Mouse (Mus musculus) heart, postnatal 0 days (tissue): Measurements from ENCODE around the gene Gpr108. TPM values are rescaled to one million over a fixed set of nuclear protein-coding genes. Genes with fewer than 3 reads are reported as not detected.
"Not testable (repeated sequence)": the region's sequence is repeated elsewhere in the genome, so short reads cannot be mapped to it uniquely, and the experiment has no call there.

Experiments
- ATAC-seq: fragments of 200-750 bp; cut with Nextera tagmentation; 2 replicates; pipeline ENCODE4 v1.8.0; 2017; ENCODE audit warnings: low read depth, moderate number of reproducible peaks, moderate library complexity; ENCODE audit not compliant: insufficient read depth
- DNase-seq: peaks from one replicate; pipeline ENCODE4 v3.0.0-alpha.2; 2016; ENCODE audit warnings: low spot score
- H3K27ac ChIP-seq: fragments of 300-500 bp; sonication (generic); 2 replicates; pipeline ENCODE4 v1.5.1; 2014; ENCODE audit warnings: low read depth, mild to moderate bottlenecking
- H3K27me3 ChIP-seq: fragments of 300-500 bp; sonication (generic); 2 replicates; pipeline ENCODE4 v1.6.1; 2014; ENCODE audit warnings: low read length, mixed read lengths; ENCODE audit not compliant: control insufficient read depth, insufficient read depth
- H3K36me3 ChIP-seq: fragments of 300-500 bp; sonication (generic); replicated peaks from 2 replicates; pipeline ENCODE4 v1.6.1; 2014; ENCODE audit warnings: low read length, mixed read lengths; ENCODE audit not compliant: control insufficient read depth, insufficient read depth
- H3K4me1 ChIP-seq: fragments of 300-500 bp; sonication (generic); 2 replicates; pipeline ENCODE4 v1.6.1; 2014; ENCODE audit warnings: antibody characterized with exemption; ENCODE audit not compliant: control insufficient read depth, insufficient read depth
- H3K4me2 ChIP-seq: fragments of 300-500 bp; sonication (generic); 2 replicates; pipeline ENCODE4 v1.6.1; 2014; ENCODE audit warnings: low read depth, mild to moderate bottlenecking, low read length, moderate library complexity
- H3K4me3 ChIP-seq: fragments of 300-500 bp; sonication (generic); 2 replicates; pipeline ENCODE4 v1.5.1; 2014; ENCODE audit warnings: low read depth, low read length
- H3K9ac ChIP-seq: fragments of 300-500 bp; sonication (generic); replicated peaks from 2 replicates; pipeline ENCODE4 v1.6.1; 2014; ENCODE audit warnings: low read depth, low read length, mixed read lengths
- H3K9me3 ChIP-seq: fragments of 300-500 bp; sonication (generic); replicated peaks from 2 replicates; pipeline ENCODE4 v1.6.1; 2016; ENCODE audit warnings: low read length; ENCODE audit not compliant: control insufficient read depth
- CTCF ChIP-seq: IDR thresholded peaks from 2 replicates; pipeline ENCODE4 v1.5.1; 2016; ENCODE audit warnings: antibody characterized with exemption, control low read depth, low read depth
- EP300 ChIP-seq: IDR thresholded peaks from 2 replicates; pipeline ENCODE4 v1.6.1; 2016; ENCODE audit warnings: antibody characterized with exemption, low read depth
- WGBS: fragments of 180-500 bp; shearing (Covaris S2); extraction: QIAGEN DNeasy Blood & Tissue Kit; methylation state at CpG from one replicate; pipeline ENCODE4 v1.1.7; 2014; 5-methylcytosine and 5-hydroxymethylcytosine counted together
- polyA plus RNA-seq: library from polyadenylated mRNA; unstranded; fragments of >200 nt; fragmentation: Nextera tagmentation; extraction: Ambion mirVana; gene quantifications from 2 replicates; pipeline ENCODE4 v1.2.1, GENCODE M21; 2015
- total RNA-seq: library from RNA; depleted of rRNA; stranded (reverse); fragments of >200 nt; gene quantifications from 2 replicates; pipeline ENCODE4 v1.2.3, GENCODE M21; 2014; ENCODE audit warnings: low replicate concordance

Gene Gpr108
- total and polyA plus RNA-seq, 2 experiments from 2014 or later = 23.3 to 30.1 TPM

- Histone ChIP-seq H3K36me3 (no peaks in the 10 kb centered on the region), H3K9me3 (no peaks in the 10 kb centered on the region), H3K4me1 (peaks cover 7% of the 10 kb centered on the region; the same call in 1 of the 2 replicates), H3K27me3 (0 out of 2 replicates have a peak, but pooled peaks cover 3% of the 10 kb centered on the region), H3K4me2 (peak overlapping the region; percentile 20; the same call in 1 of the 2 replicates), H3K9ac (no peak overlapping the region), H3K4me3 (peak overlapping the region; percentile 24; the same call in 1 of the 2 replicates), H3K27ac (no peak overlapping the region)
- DNase-seq = no peak
- WGBS = 66% methylated on average over 3 of the region's 3 CpGs
- ATAC-seq = no peak
- TF ChIP-seq EP300 (no peak), CTCF (no peak)
Measured at GRCm38 (mm10) chr17:57280411-57280810, 32.2 kb upstream of the Gpr108 start.

DNA sequence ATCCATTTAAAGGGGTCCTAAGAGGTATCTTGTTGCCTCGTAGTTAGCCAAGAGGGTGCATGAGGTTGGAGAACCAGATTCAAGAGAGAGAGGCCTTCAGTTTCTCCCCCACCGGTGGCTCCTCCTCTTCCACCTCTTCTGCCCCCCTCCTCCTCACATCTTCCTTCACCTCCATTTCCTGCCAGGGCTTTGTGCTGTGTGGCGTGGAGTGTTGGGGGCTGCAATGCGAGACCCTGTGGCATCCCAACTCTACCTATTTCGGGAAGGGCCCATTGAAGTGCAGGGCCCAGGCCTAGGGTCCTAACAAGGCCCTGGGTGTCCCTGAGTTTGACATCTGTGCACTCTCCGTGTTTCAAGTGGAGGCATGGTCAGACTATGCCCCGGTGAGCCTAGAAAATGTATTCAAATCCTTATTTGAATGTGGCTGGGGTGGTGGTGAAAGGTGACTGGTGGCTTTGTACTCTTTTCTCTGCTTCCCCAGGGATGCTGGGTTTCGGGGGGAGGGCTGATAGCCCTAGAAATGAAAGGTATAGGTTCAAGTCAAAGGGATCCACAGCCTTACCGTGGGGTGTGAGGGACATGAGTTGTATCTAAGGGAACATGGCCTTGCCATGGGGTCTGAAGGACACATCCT, 31.5 kb upstream of the Gpr108 start:
- ATAC-seq (no peak), DNase-seq (no peak)
- no peak overlapping the region for H3K27ac ChIP-seq
- no peak for TF ChIP-seq CTCF
- no peak for TF ChIP-seq EP300
- peak overlapping the region; percentile 24; the same call in 1 of the 2 replicates for H3K4me3 ChIP-seq
- 48% methylated on average over 9 of the region's 9 CpGs for WGBS
- peaks cover 7% of the 10 kb centered on the region; the same call in 1 of the 2 replicates for H3K4me1 ChIP-seq
- no peak overlapping the region; the same call in 1 of the 2 replicates for H3K9ac ChIP-seq
- H3K4me2 ChIP-seq = peak overlapping the region; percentile 20; the same call in 1 of the 2 replicates
- no peaks in the 10 kb centered on the region for H3K9me3 ChIP-seq
- H3K36me3 ChIP-seq = no peaks in the 10 kb centered on the region
- H3K27me3 ChIP-seq = 0 out of 2 replicates have a peak, but pooled peaks cover 3% of the 10 kb centered on the region

GRCm38 (mm10) chr17:57278943-57279590, 30.8 kb upstream of the Gpr108 start, which contains the start of gene Vav1:
Gene Vav1, plus strand, starts transcription at chr17:57279100.
- no peak for ATAC-seq
- Histone ChIP-seq H3K27me3 (0 out of 2 replicates have a peak, but pooled peaks cover 4% of the 10 kb centered on the region), H3K9ac (no peak within 1 kb of the TSS; the same call in 1 of the 2 replicates), H3K4me1 (peaks cover 7% of the 10 kb centered on the region; the same call in 1 of the 2 replicates), H3K27ac (peak within 1 kb of the TSS; percentile 18; the same call in 1 of the 2 replicates), H3K9me3 (no peaks in the 10 kb centered on the region), H3K4me2 (peak within 1 kb of the TSS; percentile 23; the same call in 1 of the 2 replicates), H3K4me3 (peak within 1 kb of the TSS; percentile 24; the same call in 1 of the 2 replicates), H3K36me3 (no peaks in the 10 kb centered on the region)
- WGBS = 49% methylated on average over 26 of the region's 26 CpGs
- TF ChIP-seq CTCF = no peak
- TF ChIP-seq EP300 = no peak
- no peak for DNase-seq

DNA sequence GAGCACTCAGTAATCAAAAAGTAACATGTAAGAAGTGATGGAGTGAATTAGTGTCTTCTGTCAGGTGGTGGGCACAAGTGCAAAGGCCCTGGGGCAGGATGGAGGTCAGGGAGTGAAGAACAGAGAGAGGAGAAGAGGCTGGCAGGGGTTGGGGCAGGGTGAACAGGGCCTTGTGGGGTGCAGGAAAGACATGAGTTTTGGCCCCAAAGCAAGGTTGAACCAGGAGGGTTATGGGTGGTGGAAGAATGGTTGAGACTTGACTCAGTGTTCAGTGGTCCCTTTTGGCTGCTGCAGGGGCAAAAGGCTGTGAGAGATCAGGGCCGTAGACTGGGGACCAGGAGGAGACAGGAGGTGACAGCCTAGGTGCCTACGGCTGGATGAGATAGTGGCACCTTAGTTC, 30.3 kb upstream of the Gpr108 start:
- no peaks in the 10 kb centered on the region for H3K9me3 ChIP-seq
- H3K4me3 ChIP-seq = no peak overlapping the region
- no peak for ATAC-seq
- H3K27ac ChIP-seq = no peak overlapping the region
- H3K4me2 ChIP-seq = no peak overlapping the region
- DNase-seq = no peak
- WGBS = 73% methylated on average over 2 of the region's 2 CpGs
- H3K4me1 ChIP-seq = peaks cover 7% of the 10 kb centered on the region; the same call in 1 of the 2 replicates
- 0 out of 2 replicates have a peak, but pooled peaks cover 7% of the 10 kb centered on the region for H3K27me3 ChIP-seq
- no peak overlapping the region for H3K9ac ChIP-seq
- H3K36me3 ChIP-seq = no peaks in the 10 kb centered on the region
- TF ChIP-seq CTCF = no peak
- TF ChIP-seq EP300 = no peak

DNA sequence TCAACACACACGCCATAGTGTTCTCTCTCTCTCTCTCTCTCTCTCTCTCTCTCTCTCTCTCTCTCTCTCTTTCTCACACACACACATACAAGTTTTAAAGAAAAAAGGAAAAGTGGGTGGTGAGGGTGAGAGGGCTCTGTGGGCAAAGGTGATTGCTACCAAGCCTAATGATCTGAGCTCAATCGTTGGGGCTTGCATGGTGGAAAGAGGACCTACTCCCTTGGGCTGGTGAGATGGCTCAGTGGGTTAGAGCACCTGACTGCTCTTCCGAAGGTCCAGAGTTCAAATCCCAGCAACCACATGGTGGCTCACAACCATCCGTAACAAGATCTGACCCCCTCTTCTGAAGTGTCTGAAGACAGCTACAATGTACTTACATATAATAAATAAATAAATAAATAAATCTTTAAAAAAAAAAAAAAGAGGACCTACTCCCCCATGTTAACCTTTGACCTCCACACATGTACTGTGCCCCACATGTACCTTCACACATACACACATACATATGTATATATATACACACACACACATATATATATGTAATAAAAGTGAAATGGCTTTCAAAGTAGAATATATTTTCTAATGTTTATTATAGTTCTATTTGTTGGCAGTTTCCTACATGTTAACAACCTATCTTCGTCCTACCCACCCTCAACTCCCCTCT, 29.5 kb upstream of the Gpr108 start:
- not testable (repeated sequence) for H3K36me3 ChIP-seq, H3K9me3 ChIP-seq, H3K27me3 ChIP-seq, H3K4me3 ChIP-seq, DNase-seq, ATAC-seq, H3K4me1 ChIP-seq, H3K9ac ChIP-seq, H3K4me2 ChIP-seq, H3K27ac ChIP-seq
- WGBS = 82% methylated on average over 4 of the region's 5 CpGs
